ENCODE assay signal across 8 mouse cellular contexts in the genomic region with DNA sequence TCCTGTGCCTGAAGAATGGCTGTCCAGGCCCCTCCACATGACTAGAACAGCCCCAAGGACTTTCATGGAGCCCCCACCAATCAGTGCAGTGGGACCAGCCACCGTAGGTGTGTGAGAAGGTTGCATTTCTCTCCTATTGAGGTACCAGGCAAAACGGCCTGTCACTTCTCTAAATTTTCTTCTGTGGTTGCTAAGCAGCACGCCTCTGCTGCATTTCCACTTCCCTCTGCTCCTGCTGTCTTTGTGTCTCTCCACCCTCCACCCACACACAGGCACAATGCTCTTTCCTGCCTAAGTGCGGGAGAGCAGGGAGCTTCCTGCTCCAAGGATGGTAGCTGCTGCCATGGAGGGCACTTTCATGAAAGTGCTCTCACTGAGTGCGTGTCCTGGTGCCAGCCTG. TPM values are rescaled to one million over a fixed set of nuclear protein-coding genes. Genes with fewer than 3 reads are reported as not detected.
DNase-seq lines count a peak whose midpoint lies in the region; ATAC-seq and TF ChIP-seq lines count a peak whose summit lies in the region.

No protein-coding gene starts in this region.

- no peak for TF ChIP-seq POLR2A in thymus, adult 2 months (IDR thresholded peaks at IDR 0.05; ENCODE audit: control insufficient read depth, extremely low read depth, insufficient read depth, low read length, poor library complexity)
- no peak for TF ChIP-seq POLR2A in cerebellum, adult 2 months (IDR thresholded peaks at IDR 0.05; ENCODE audit: borderline replicate concordance, insufficient read depth, low read length)

- H3K27me3 ChIP-seq in heart, embryonic 10.5 days (ENCODE audit: insufficient read depth, poor library complexity, severe bottlenecking), result no peaks in the 10 kb centered on the region
- no peaks in the 10 kb centered on the region for H3K27me3 ChIP-seq in forebrain, embryonic 14.5 days (replicated peaks; ENCODE audit: control insufficient read depth, insufficient read depth, low read length)
- no peaks in the 10 kb centered on the region for H3K27me3 ChIP-seq in midbrain, embryonic 15.5 days (replicated peaks)
- H3K27me3 ChIP-seq in thymus, adult 2 months (ENCODE audit: control insufficient read depth, insufficient read depth, low read length), result no peaks in the 10 kb centered on the region
- H3K27me3 ChIP-seq in cerebellum, adult 2 months (ENCODE audit: control insufficient read depth, insufficient read depth, low read length), result no peaks in the 10 kb centered on the region

- TF ChIP-seq CTCF in thymus, adult 2 months (IDR thresholded peaks at IDR 0.05; ENCODE audit: borderline replicate concordance, control insufficient read depth, extremely low read depth, insufficient read depth, low read length, poor library complexity), result no peak
- TF ChIP-seq CTCF in cerebellum, adult 2 months (IDR thresholded peaks at IDR 0.05; ENCODE audit: borderline replicate concordance, insufficient read depth, low read depth, low read length), result no peak

- ATAC-seq in forebrain, embryonic 14.5 days, result no peak; the same call in 1 of the 2 replicates
- peak; percentile 54 for ATAC-seq in midbrain, embryonic 15.5 days (replicated peaks)

- 47% methylated on average over 5 of the region's 5 CpGs for WGBS in heart, embryonic 10.5 days
- WGBS in forebrain, embryonic 14.5 days, result 59% methylated on average over 5 of the region's 5 CpGs
- 33% methylated on average over 5 of the region's 5 CpGs for WGBS in midbrain, embryonic 15.5 days
- 15% methylated on average over 5 of the region's 5 CpGs for WGBS in thymus, adult 2 months
- 15% methylated on average over 5 of the region's 5 CpGs for WGBS in cerebellum, adult 2 months

- peaks cover 50% of the 10 kb centered on the region for H3K4me1 ChIP-seq in heart, embryonic 10.5 days
- no peaks in the 10 kb centered on the region for H3K4me1 ChIP-seq in forebrain, embryonic 14.5 days (ENCODE audit: control insufficient read depth, insufficient read depth, low read length)
- peaks cover 19% of the 10 kb centered on the region for H3K4me1 ChIP-seq in midbrain, embryonic 15.5 days
- peaks cover 2% of the 10 kb centered on the region; the same call in 1 of the 2 replicates for H3K4me1 ChIP-seq in thymus, adult 2 months (replicated peaks; ENCODE audit: control insufficient read depth, insufficient read depth, low read length)
- H3K4me1 ChIP-seq in cerebellum, adult 2 months (ENCODE audit: control insufficient read depth, insufficient read depth, low read length), result no peaks in the 10 kb centered on the region

- H3K9ac ChIP-seq in forebrain, embryonic 14.5 days (ENCODE audit: low read length), result no peak overlapping the region
- H3K9ac ChIP-seq in midbrain, embryonic 15.5 days, result no peak overlapping the region

- H3K27ac ChIP-seq in heart, embryonic 10.5 days, result 0 out of 2 replicates have a peak overlapping the region, but pooled peaks have one; percentile 42
- H3K27ac ChIP-seq in forebrain, embryonic 14.5 days (ENCODE audit: low read depth, low read length), result peak overlapping the region; percentile 62; the same call in 1 of the 2 replicates
- H3K27ac ChIP-seq in midbrain, embryonic 15.5 days, result peak overlapping the region; percentile 61
- no peak overlapping the region for H3K27ac ChIP-seq in thymus, adult 2 months (ENCODE audit: control insufficient read depth, insufficient read depth, low read length)
- no peak overlapping the region for H3K27ac ChIP-seq in cerebellum, adult 2 months (ENCODE audit: insufficient read depth, low read length)

- no peak overlapping the region for H3K4me3 ChIP-seq in heart, embryonic 10.5 days
- H3K4me3 ChIP-seq in forebrain, embryonic 14.5 days (ENCODE audit: low read depth, low read length), result no peak overlapping the region
- no peak overlapping the region for H3K4me3 ChIP-seq in midbrain, embryonic 15.5 days
- H3K4me3 ChIP-seq in thymus, adult 2 months (ENCODE audit: control insufficient read depth, insufficient read depth, low read length), result no peak overlapping the region
- H3K4me3 ChIP-seq in cerebellum, adult 2 months (replicated peaks; ENCODE audit: insufficient read depth, low read depth, low read length), result no peak overlapping the region

- DNase-seq in heart, embryonic 10.5 days (ENCODE audit: low spot score), result no peak
- DNase-seq in heart, adult 8-10 months (ENCODE audit: low spot score), result no peak
- DNase-seq in forebrain, embryonic 14.5 days (ENCODE audit: low spot score), result peak; percentile 31
- peak; percentile 50 to 51 for DNase-seq in layer of hippocampus, postnatal 25 days (ENCODE audit: extremely low spot score in 1 of 2, low spot score in 1 of 2)
- DNase-seq in thymus, adult 2 months, result no peak
- no peak for DNase-seq in kidney, adult 11 months
- DNase-seq in cerebellum, adult 2 months, result no peak

- no peaks in the 10 kb centered on the region for H3K9me3 ChIP-seq in heart, embryonic 10.5 days
- H3K9me3 ChIP-seq in forebrain, embryonic 14.5 days (replicated peaks; ENCODE audit: control insufficient read depth, low read length), result no peaks in the 10 kb centered on the region
- H3K9me3 ChIP-seq in midbrain, embryonic 15.5 days, result no peaks in the 10 kb centered on the region

- no peak overlapping the region for H3K4me2 ChIP-seq in forebrain, embryonic 14.5 days (ENCODE audit: low read length)
- no peak overlapping the region for H3K4me2 ChIP-seq in midbrain, embryonic 15.5 days

- H3K36me3 ChIP-seq in heart, embryonic 10.5 days, result no peaks in the 10 kb centered on the region
- no peaks in the 10 kb centered on the region for H3K36me3 ChIP-seq in forebrain, embryonic 14.5 days (ENCODE audit: control insufficient read depth, insufficient read depth, low read length)
- no peaks in the 10 kb centered on the region for H3K36me3 ChIP-seq in midbrain, embryonic 15.5 days (replicated peaks)
- H3K36me3 ChIP-seq in thymus, adult 2 months (ENCODE audit: control insufficient read depth, insufficient read depth, low read length), result no peaks in the 10 kb centered on the region

RNA-seq across cellular contexts. Expression of a gene that starts 59.0 kb away (rescaled TPM):
- 13.7 and 20.4 TPM in 2 replicates for polyA plus RNA-seq in heart, embryonic 10.5 days (2016; fragmentation: Nextera tagmentation; extraction: Ambion mirVana)
- 10 to 100 TPM; 24.5 to 32.8 (median 28.8) TPM for total RNA-seq in heart, adult 8-10 months (2022)
- 13.6 and 15.6 TPM in 2 replicates for polyA plus RNA-seq in forebrain, embryonic 14.5 days (2014; fragmentation: Nextera tagmentation; extraction: Ambion mirVana)
- 100 to 1,000 TPM; 149 to 161 TPM for total RNA-seq in layer of hippocampus, postnatal 25 days (2021)
- polyA plus RNA-seq in midbrain, embryonic 15.5 days (2015; fragmentation: Nextera tagmentation; extraction: Ambion mirVana), result 11.9 and 14.0 TPM in 2 replicates
- polyA plus RNA-seq in thymus, adult 2 months (2012; rRNA removed), result 8.5 and 10.4 TPM in 2 replicates
- 18.6 and 19.2 TPM in 2 replicates for polyA plus RNA-seq in cerebellum, adult 2 months (2012; rRNA removed)

Comparison
In these comparisons a context has a peak if more than half of its experiments do, and no peak if none do; other contexts are left out.
1. DNase-seq: peak in forebrain, embryonic 14.5 days (single experiment) and layer of hippocampus, postnatal 25 days (2 of 2); none in heart, embryonic 10.5 days (single experiment), heart, adult 8-10 months (single experiment), thymus, adult 2 months (single experiment), kidney, adult 11 months (single experiment) and cerebellum, adult 2 months (0 of 2).
2. H3K27ac ChIP-seq: peak in heart, embryonic 10.5 days (single experiment), forebrain, embryonic 14.5 days (single experiment) and midbrain, embryonic 15.5 days (single experiment); none in thymus, adult 2 months (single experiment) and cerebellum, adult 2 months (single experiment).